Mouse (Mus musculus) urinary bladder, adult 2 months (tissue): ENCODE data around the gene Slc15a3. TPM values are rescaled to one million over a fixed set of nuclear protein-coding genes. Genes with fewer than 3 reads are reported as not detected.

Experiments
- polyA plus RNA-seq: library from polyadenylated mRNA; depleted of rRNA; stranded (reverse); fragments of >200 nt; gene quantifications from 2 replicates; pipeline ENCODE4 v1.2.3, GENCODE M21; 2012; rRNA removed

The Slc15a3 gene
- polyA plus RNA-seq, 1 experiment: 0.99 TPM

Other genes starting within 250 kb of the Slc15a3 start
- 149 and 160 TPM in 2 replicates for gene Ddb1, start 234.4 kb upstream of the Slc15a3 start, polyA plus RNA-seq
- 11.1 and 11.9 TPM in 2 replicates for gene Tkfc, start 234.1 kb upstream of the Slc15a3 start, polyA plus RNA-seq
- 0.07 and 0.12 TPM in 2 replicates for gene Vwce, start 205.5 kb upstream of the Slc15a3 start, polyA plus RNA-seq
- 0.08 TPM in 1 of 2 replicates, not detected in the other for gene Pga5, start 161.7 kb upstream of the Slc15a3 start, polyA plus RNA-seq
- 14.5 and 17.5 TPM in 2 replicates for gene Vps37c, start 151.0 kb upstream of the Slc15a3 start, polyA plus RNA-seq
- gene Cd5, start 100.7 kb upstream of the Slc15a3 start, polyA plus RNA-seq: 0.50 and 0.65 TPM in 2 replicates
- 0.39 and 0.50 TPM in 2 replicates for gene Cd6, start 9.7 kb upstream of the Slc15a3 start, polyA plus RNA-seq
- gene Tmem132a, start 30.2 kb downstream of the Slc15a3 start, polyA plus RNA-seq: 14.7 and 16.5 TPM in 2 replicates
- gene Tmem109, start 42.3 kb downstream of the Slc15a3 start, polyA plus RNA-seq: 132 and 133 TPM in 2 replicates
- 102 and 133 TPM in 2 replicates for gene Prpf19, start 55.5 kb downstream of the Slc15a3 start, polyA plus RNA-seq
- 0.56 and 1.4 TPM in 2 replicates for gene Zp1, start 80.9 kb downstream of the Slc15a3 start, polyA plus RNA-seq
- 0.06 TPM in 2 replicates for gene Ptgdr2, start 97.4 kb downstream of the Slc15a3 start, polyA plus RNA-seq
- 7.3 and 7.9 TPM in 2 replicates for gene Ccdc86, start 109.5 kb downstream of the Slc15a3 start, polyA plus RNA-seq
- 0.06 TPM in 1 of 2 replicates, not detected in the other for gene Ms4a10, start 134.9 kb downstream of the Slc15a3 start, polyA plus RNA-seq
- not detected in 2 replicates for gene Ms4a15, start 153.5 kb downstream of the Slc15a3 start, polyA plus RNA-seq
- not detected in 2 replicates for gene Ms4a18, start 178.3 kb downstream of the Slc15a3 start, polyA plus RNA-seq
- 1.7 and 2.2 TPM in 2 replicates for gene Ms4a8a, start 241.4 kb downstream of the Slc15a3 start, polyA plus RNA-seq